Mouse (Mus musculus) kidney, embryonic 14.5 days (tissue): ENCODE results near the gene Mrpl23. TPM values are rescaled to one million over a fixed set of nuclear protein-coding genes. Genes with fewer than 3 reads are reported as not detected.

Source experiments
- ATAC-seq: fragments of 200-750 bp; cut with Nextera tagmentation; 2 replicates; pipeline ENCODE4 v1.8.0; 2017; ENCODE audit warnings: moderate number of reproducible peaks, mild to moderate bottlenecking, moderate TSS enrichment, moderate library complexity; ENCODE audit not compliant: low FRiP score, low TSS enrichment
- H3K27ac ChIP-seq: fragments of 300-500 bp; sonication (generic); 2 replicates; pipeline ENCODE4 v1.5.1; 2014; ENCODE audit warnings: low read depth, mild to moderate bottlenecking, low read length, moderate library complexity, mixed read lengths
- H3K27me3 ChIP-seq: fragments of 300-500 bp; sonication (generic); 2 replicates; pipeline ENCODE4 v1.6.1; 2014; ENCODE audit warnings: mild to moderate bottlenecking, low read length; ENCODE audit not compliant: control insufficient read depth, insufficient read depth
- H3K36me3 ChIP-seq: fragments of 300-500 bp; sonication (generic); 2 replicates; pipeline ENCODE4 v1.6.1; 2014; ENCODE audit warnings: low read length, mixed read lengths; ENCODE audit not compliant: control insufficient read depth, insufficient read depth
- H3K4me1 ChIP-seq: fragments of 300-500 bp; sonication (generic); 2 replicates; pipeline ENCODE4 v1.6.1; 2014; ENCODE audit warnings: low read length, mixed read lengths; ENCODE audit not compliant: control insufficient read depth, insufficient read depth
- H3K4me2 ChIP-seq: fragments of 300-500 bp; sonication (generic); replicated peaks from 2 replicates; pipeline ENCODE4 v1.6.1; 2014; ENCODE audit warnings: low read depth, mild to moderate bottlenecking, low read length
- H3K4me3 ChIP-seq: fragments of 300-500 bp; sonication (generic); 2 replicates; pipeline ENCODE4 v1.5.1; 2014; ENCODE audit warnings: mild to moderate bottlenecking, low read length
- H3K9ac ChIP-seq: fragments of 300-500 bp; sonication (generic); 2 replicates; pipeline ENCODE4 v1.6.1; 2014; ENCODE audit warnings: low read depth, mild to moderate bottlenecking, low read length, moderate library complexity
- H3K9me3 ChIP-seq: fragments of 300-500 bp; sonication (generic); 2 replicates; pipeline ENCODE4 v1.6.1; 2016; ENCODE audit warnings: low read length; ENCODE audit not compliant: control insufficient read depth
- WGBS: fragments of 180-500 bp; shearing (Covaris S2); extraction: QIAGEN DNeasy Blood & Tissue Kit; methylation state at CpG from one replicate; pipeline ENCODE4 v1.1.7; 2014; 5-methylcytosine and 5-hydroxymethylcytosine counted together
- polyA plus RNA-seq: library from polyadenylated mRNA; unstranded; fragments of >200 nt; fragmentation: Nextera tagmentation; extraction: Ambion mirVana; gene quantifications from 2 replicates; pipeline ENCODE4 v1.2.1, GENCODE M21; 2014

Gene Mrpl23
- polyA plus RNA-seq, 1 experiment from 2014 or later, result 33.4 TPM

- ATAC-seq, result no peak
- Histone ChIP-seq H3K9me3 (no peaks in the 10 kb centered on the region), H3K27ac (peak overlapping the region; percentile 45; the same call in 1 of the 2 replicates), H3K9ac (no peak overlapping the region), H3K4me1 (peaks cover 63% of the 10 kb centered on the region), H3K36me3 (no peaks in the 10 kb centered on the region), H3K4me3 (no peak overlapping the region), H3K27me3 (no peaks in the 10 kb centered on the region), H3K4me2 (no peak overlapping the region)
- WGBS, result 25% methylated on average over 18 of the region's 18 CpGs
These were observed 28.7 kb downstream of the Mrpl23 start for GRCm38 (mm10) chr7:142560942-142561855.

GRCm38 (mm10) chr7:142561856-142562404, 29.4 kb downstream of the Mrpl23 start:
- 47% methylated on average over 4 of the region's 4 CpGs for WGBS
- Histone ChIP-seq H3K4me1 (peaks cover 66% of the 10 kb centered on the region), H3K27ac (peak overlapping the region; percentile 45; the same call in 1 of the 2 replicates)

GRCm38 (mm10) chr7:142563168-142563567, 30.7 kb downstream of the Mrpl23 start:
- H3K4me3 ChIP-seq, result no peak overlapping the region
- WGBS, result 19% methylated on average over 6 of the region's 6 CpGs
- ATAC-seq, result 0 out of 2 replicates have a peak, but pooled peaks have one; percentile 16
- H3K27ac ChIP-seq, result no peak overlapping the region
- H3K9me3 ChIP-seq, result no peaks in the 10 kb centered on the region
- no peak overlapping the region for H3K9ac ChIP-seq
- H3K36me3 ChIP-seq, result no peaks in the 10 kb centered on the region
- no peak overlapping the region for H3K4me2 ChIP-seq
- peaks cover 66% of the 10 kb centered on the region for H3K4me1 ChIP-seq
- H3K27me3 ChIP-seq, result no peaks in the 10 kb centered on the region

More at GRCm38 (mm10) chr7:142561856-142562404, 29.4 kb downstream of the Mrpl23 start:
- ATAC-seq, result no peak
- Histone ChIP-seq H3K9ac (no peak overlapping the region), H3K9me3 (no peaks in the 10 kb centered on the region), H3K4me2 (no peak overlapping the region), H3K36me3 (no peaks in the 10 kb centered on the region), H3K27me3 (no peaks in the 10 kb centered on the region), H3K4me3 (no peak overlapping the region)

GRCm38 (mm10) chr7:142564955-142565643, 32.6 kb downstream of the Mrpl23 start:
- ATAC-seq, result peak; percentile 62
- Histone ChIP-seq H3K4me3 (no peak overlapping the region), H3K27me3 (no peaks in the 10 kb centered on the region)

GRCm38 (mm10) chr7:142566512-142566911, 34.0 kb downstream of the Mrpl23 start:
- Histone ChIP-seq H3K4me2 (no peak overlapping the region), H3K27ac (no peak overlapping the region), H3K4me1 (peaks cover 80% of the 10 kb centered on the region), H3K36me3 (no peaks in the 10 kb centered on the region), H3K9me3 (no peaks in the 10 kb centered on the region), H3K4me3 (no peak overlapping the region), H3K27me3 (no peaks in the 10 kb centered on the region), H3K9ac (no peak overlapping the region)
- ATAC-seq, result no peak
- WGBS, result 66% methylated on average over 9 of the region's 9 CpGs

More at GRCm38 (mm10) chr7:142564955-142565643, 32.6 kb downstream of the Mrpl23 start:
- no peak overlapping the region for H3K9ac ChIP-seq
- H3K36me3 ChIP-seq, result no peaks in the 10 kb centered on the region
- H3K27ac ChIP-seq, result peak overlapping the region; percentile 53
- H3K4me2 ChIP-seq, result no peak overlapping the region
- 23% methylated on average over 11 of the region's 11 CpGs for WGBS
- H3K9me3 ChIP-seq, result no peaks in the 10 kb centered on the region
- peaks cover 74% of the 10 kb centered on the region for H3K4me1 ChIP-seq

- Histone ChIP-seq H3K36me3 (no peaks in the 10 kb centered on the region), H3K4me3 (no peak overlapping the region), H3K27ac (peak overlapping the region; percentile 91; the same call in 1 of the 2 replicates), H3K27me3 (no peaks in the 10 kb centered on the region), H3K9ac (no peak overlapping the region), H3K4me2 (no peak overlapping the region), H3K4me1 (peaks cover 80% of the 10 kb centered on the region), H3K9me3 (no peaks in the 10 kb centered on the region)
- WGBS, result 23% methylated on average over 8 of the region's 8 CpGs
- ATAC-seq, result no peak; the same call in 1 of the 2 replicates
These were observed 36.5 kb downstream of the Mrpl23 start for GRCm38 (mm10) chr7:142568985-142569384.

- ATAC-seq, result peak; percentile 89
- Histone ChIP-seq H3K4me3 (no peak overlapping the region), H3K4me1 (peaks cover 75% of the 10 kb centered on the region), H3K36me3 (no peaks in the 10 kb centered on the region), H3K27ac (peak overlapping the region; percentile 91), H3K27me3 (no peaks in the 10 kb centered on the region), H3K9ac (no peak overlapping the region), H3K4me2 (no peak overlapping the region), H3K9me3 (no peaks in the 10 kb centered on the region)
- 15% methylated on average over 9 of the region's 9 CpGs for WGBS
These were observed 38.1 kb downstream of the Mrpl23 start for GRCm38 (mm10) chr7:142570565-142570964.

GRCm38 (mm10) chr7:142571458-142572220, 39.2 kb downstream of the Mrpl23 start:
- H3K9ac ChIP-seq, result 0 out of 2 replicates have a peak overlapping the region, but pooled peaks have one; percentile 37
- peaks cover 75% of the 10 kb centered on the region for H3K4me1 ChIP-seq
- no peaks in the 10 kb centered on the region for H3K9me3 ChIP-seq
- WGBS, result 52% methylated on average over 16 of the region's 16 CpGs
- H3K4me2 ChIP-seq, result no peak overlapping the region
- peak overlapping the region; percentile 91 for H3K27ac ChIP-seq
- no peak overlapping the region for H3K4me3 ChIP-seq
- no peaks in the 10 kb centered on the region for H3K27me3 ChIP-seq
- ATAC-seq, result no peak
- peaks cover 7% of the 10 kb centered on the region; the same call in 1 of the 2 replicates for H3K36me3 ChIP-seq
